Mouse (Mus musculus) kidney, adult 2 months (tissue): ENCODE data around the gene Grk3. TPM values are rescaled to one million over a fixed set of nuclear protein-coding genes. Genes with fewer than 3 reads are reported as not detected.
A peak's percentile ranks its signal among the peaks of the same experiment; 100 is the strongest.

Experiments
- DNase-seq: peaks from one replicate; pipeline ENCODE4 v3.0.0; 2021
- H3K27ac ChIP-seq: fragments of 200-500 bp; 2 replicates; pipeline ENCODE4 v1.5.1; 2012; ENCODE audit warnings: low read depth, low read length, control low read depth, inconsistent platforms; ENCODE audit not compliant: insufficient read depth
- H3K27me3 ChIP-seq: fragments of 200-500 bp; replicated peaks from 2 replicates; pipeline ENCODE4 v1.6.1; 2012; ENCODE audit warnings: mild to moderate bottlenecking, moderate library complexity, low read length, inconsistent platforms; ENCODE audit not compliant: control insufficient read depth, insufficient read depth
- H3K36me3 ChIP-seq: fragments of 200-500 bp; 2 replicates; pipeline ENCODE4 v1.6.1; 2012; ENCODE audit warnings: mild to moderate bottlenecking, moderate library complexity, low read length, inconsistent platforms; ENCODE audit not compliant: control insufficient read depth, insufficient read depth
- H3K4me1 ChIP-seq: fragments of 200-500 bp; 2 replicates; pipeline ENCODE4 v1.6.1; 2011; ENCODE audit warnings: low read length; ENCODE audit not compliant: control insufficient read depth, insufficient read depth
- H3K4me3 ChIP-seq: fragments of 200-500 bp; 2 replicates; pipeline ENCODE4 v1.5.1; 2011; ENCODE audit warnings: mild to moderate bottlenecking, low read depth, low read length, control low read depth; ENCODE audit not compliant: insufficient read depth
- CTCF ChIP-seq: fragments of 200-500 bp; conservative IDR thresholded peaks from 2 replicates; pipeline ENCODE4 v1.5.1; 2011; ENCODE audit warnings: low read depth, mild to moderate bottlenecking, control low read depth, low read length, moderate library complexity, mixed read lengths; ENCODE audit not compliant: insufficient read depth, insufficient read length
- POLR2A ChIP-seq: fragments of 200-500 bp; IDR thresholded peaks from one replicate; pipeline ENCODE4 v1.6.1; 2011; ENCODE audit warnings: low read depth, low read length, control low read depth
- WGBS: fragments of 180-500 bp; shearing (Covaris S2); methylation state at CpG from one replicate; pipeline ENCODE4 v1.1.7; 2018; 5-methylcytosine and 5-hydroxymethylcytosine counted together
- polyA plus RNA-seq: library from polyadenylated mRNA; depleted of rRNA; stranded (reverse); fragments of >200 nt; gene quantifications from 2 replicates; pipeline ENCODE4 v1.2.3, GENCODE M21; 2012

Gene Grk3
- polyA plus RNA-seq, 1 experiment: 5.9 TPM

DNA sequence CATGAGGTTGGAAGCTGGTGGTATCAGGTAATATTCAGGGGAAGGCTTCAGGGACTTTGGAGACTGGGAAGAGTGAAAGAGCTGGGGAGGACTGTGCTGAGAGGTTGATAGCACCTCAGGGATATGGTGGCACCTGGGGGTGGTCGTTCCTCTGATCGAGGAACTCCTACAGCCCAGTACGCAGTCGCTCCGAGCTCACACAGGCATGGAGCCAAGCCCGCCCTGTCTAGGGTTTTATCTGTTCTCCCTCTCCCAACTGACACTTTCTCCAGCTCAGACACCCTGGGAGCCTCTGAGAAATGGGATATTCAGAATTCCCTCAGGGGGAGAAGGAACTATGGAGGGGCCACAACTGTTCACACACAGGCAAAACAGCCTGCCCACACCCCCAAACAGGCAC, 25.2 kb upstream of the Grk3 start:
- DNase-seq: no peak
- no peaks in the 10 kb centered on the region for H3K4me1 ChIP-seq

DNA sequence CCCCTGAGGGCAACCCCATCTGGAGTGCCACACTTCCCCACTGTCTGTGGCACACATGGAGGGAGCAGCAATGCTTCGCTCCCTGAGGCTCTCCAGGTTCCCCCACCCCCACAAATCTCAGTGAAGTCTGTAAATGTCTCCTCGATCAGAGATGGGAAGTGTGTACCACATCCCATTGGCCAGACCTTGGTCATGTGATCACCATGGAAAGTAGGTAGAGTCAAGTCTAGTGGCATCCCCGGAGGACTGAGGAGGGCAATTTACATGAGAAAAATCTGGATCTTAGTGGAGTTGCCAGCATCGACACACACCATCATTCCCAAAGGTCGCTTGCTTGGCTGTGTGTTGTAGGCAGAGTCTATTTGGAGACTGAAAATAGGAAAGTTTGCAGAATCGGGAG, 23.0 kb upstream of the Grk3 start:
- 85% methylated on average over 6 of the region's 6 CpGs for whole genome bisulfite sequencing

More for the DNA sequence above, 25.2 kb upstream of the Grk3 start:
- Histone ChIP-seq H3K27me3 (no peaks in the 10 kb centered on the region), H3K4me3 (no peak overlapping the region), H3K27ac (no peak overlapping the region), H3K36me3 (no peaks in the 10 kb centered on the region)
- 67% methylated on average over 6 of the region's 6 CpGs for WGBS
- TF ChIP-seq CTCF (no peak), POLR2A (no peak)

DNA sequence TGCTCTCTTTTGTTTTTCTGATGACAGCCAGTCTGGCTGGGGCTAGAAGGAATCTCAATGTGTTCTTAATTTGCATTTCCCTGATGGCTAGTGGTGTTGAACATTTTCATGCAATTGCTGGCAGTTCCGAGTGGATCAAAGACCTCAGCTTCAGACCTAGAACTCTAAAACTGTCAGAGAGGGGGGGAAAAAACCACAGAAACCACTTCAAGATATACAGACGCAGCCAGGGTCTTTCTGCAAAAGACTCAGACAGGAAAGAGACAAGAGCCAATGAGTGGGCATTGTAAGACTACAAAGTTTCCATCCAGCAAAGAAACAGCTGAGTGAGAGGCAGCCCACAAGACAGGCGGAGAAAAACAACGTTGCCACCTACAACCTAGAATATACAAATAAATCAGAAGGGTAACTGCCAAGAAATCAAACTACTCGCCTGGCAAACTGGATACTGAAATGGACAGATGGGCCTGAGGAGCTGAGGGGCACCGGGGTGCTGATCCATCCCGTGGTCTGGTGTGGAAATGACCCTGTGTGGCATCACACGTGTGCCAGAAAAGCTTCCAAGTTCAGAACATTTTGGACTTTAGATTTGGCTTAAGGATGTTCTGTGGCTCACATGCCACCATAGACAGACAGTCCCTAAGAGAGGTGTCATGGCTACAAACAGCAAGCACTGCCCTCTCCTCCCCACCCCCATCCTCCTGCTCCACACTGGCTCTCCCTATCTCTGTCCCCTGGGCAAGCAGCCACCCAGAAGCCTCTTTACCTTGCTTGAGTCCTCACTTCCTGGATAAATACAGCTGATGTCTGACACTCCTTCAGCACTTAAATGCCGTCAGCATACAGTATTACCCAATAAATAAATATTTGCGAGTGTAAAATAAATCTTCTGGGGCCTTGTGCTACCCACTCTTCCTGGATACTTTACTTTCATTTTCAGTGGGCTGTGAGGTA, 19.8 kb upstream of the Grk3 start:
- 55% methylated on average over 10 of the region's 10 CpGs for WGBS
- Histone ChIP-seq H3K27ac (no peak overlapping the region), H3K4me1 (no peaks in the 10 kb centered on the region), H3K36me3 (no peaks in the 10 kb centered on the region), H3K4me3 (no peak overlapping the region), H3K27me3 (no peaks in the 10 kb centered on the region)
- TF ChIP-seq POLR2A: no peak
- TF ChIP-seq CTCF: no peak
- no peak for DNase-seq

More for the DNA sequence above, 23.0 kb upstream of the Grk3 start:
- Histone ChIP-seq H3K27ac (no peak overlapping the region), H3K4me1 (no peaks in the 10 kb centered on the region), H3K27me3 (no peaks in the 10 kb centered on the region), H3K4me3 (no peak overlapping the region), H3K36me3 (no peaks in the 10 kb centered on the region)
- TF ChIP-seq CTCF: no peak
- no peak for TF ChIP-seq POLR2A
- DNase-seq: no peak

DNA sequence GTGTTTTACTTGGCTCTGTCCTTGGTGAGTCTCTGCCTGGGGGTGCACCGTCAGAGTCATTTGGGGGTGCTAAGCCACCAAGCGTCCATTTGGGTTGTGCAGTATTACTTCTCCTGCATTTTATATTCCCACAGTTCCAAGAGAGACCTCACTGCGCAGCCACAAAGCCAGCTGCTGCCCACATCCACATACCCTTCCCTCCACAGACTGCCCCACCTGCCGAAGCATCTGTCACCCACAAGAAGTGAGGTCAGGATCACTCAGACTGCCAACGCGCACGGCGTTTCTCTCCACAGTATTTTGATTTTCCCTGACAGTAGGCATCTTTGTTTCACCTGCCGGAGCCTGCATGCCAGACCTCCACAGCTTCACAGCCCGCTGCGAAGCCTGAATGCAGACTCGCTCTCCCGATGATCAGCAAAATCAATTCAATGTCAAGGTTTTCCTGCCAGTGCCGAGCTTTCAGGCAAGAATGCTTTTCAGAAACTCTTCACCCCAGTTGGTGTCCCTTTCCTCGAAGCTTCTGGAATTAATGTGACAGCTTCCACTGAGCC, 15.7 kb upstream of the Grk3 start:
- no peak overlapping the region for H3K27ac ChIP-seq
- 61% methylated on average over 15 of the region's 15 CpGs for WGBS
- TF ChIP-seq CTCF: no peak
- TF ChIP-seq POLR2A: no peak
- no peaks in the 10 kb centered on the region for H3K4me1 ChIP-seq
- H3K4me3 ChIP-seq: no peak overlapping the region
- DNase-seq: no peak
- no peaks in the 10 kb centered on the region for H3K36me3 ChIP-seq
- H3K27me3 ChIP-seq: no peaks in the 10 kb centered on the region

DNA sequence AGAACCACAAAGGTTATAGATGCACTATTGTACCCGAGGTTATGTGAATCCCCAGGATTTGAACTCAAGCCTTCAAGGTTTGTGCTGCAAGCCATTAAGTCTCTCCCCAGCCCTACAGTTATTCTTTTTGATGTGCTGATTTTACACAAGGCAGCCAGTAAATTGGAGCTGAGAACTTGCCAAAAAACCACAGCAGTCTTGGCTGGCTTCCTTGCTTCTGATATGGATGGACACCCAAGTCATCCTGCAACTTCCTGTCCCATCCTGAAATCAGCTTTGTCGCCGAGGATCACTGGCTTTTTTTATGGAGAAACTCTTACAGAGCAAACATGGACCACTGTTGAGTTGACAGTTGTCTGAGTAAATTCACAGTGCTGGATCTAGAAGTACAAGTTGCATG, 14.5 kb upstream of the Grk3 start:
- DNase-seq: peak; percentile 15
- WGBS: 54% methylated on average over 3 of the region's 3 CpGs
- Histone ChIP-seq H3K27me3 (no peaks in the 10 kb centered on the region), H3K27ac (no peak overlapping the region), H3K36me3 (no peaks in the 10 kb centered on the region), H3K4me1 (no peaks in the 10 kb centered on the region), H3K4me3 (no peak overlapping the region)
- TF ChIP-seq POLR2A (no peak), CTCF (no peak)

DNA sequence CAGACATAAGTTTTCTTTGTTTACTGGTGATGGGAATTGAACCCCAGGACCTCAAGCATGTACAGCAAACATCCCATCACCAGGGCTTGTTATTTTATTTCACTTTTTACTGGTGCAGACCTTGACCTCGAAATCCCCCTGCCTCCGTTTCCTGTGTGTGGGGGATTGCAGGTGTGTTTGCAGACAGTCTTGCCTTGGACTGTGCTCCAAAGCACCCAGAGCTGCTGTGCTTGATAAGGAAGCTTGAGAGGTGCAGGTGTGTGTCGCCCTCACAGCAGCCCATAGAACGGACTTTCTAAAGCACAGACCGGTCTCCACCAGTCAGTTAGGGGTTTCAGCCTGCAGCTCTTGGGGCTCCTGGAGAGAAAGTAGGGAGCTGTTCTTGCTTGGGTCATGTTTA, 11.1 kb upstream of the Grk3 start:
- Histone ChIP-seq H3K4me1 (0 out of 2 replicates have a peak, but pooled peaks cover 5% of the 10 kb centered on the region), H3K4me3 (no peak overlapping the region), H3K27ac (no peak overlapping the region), H3K27me3 (no peaks in the 10 kb centered on the region), H3K36me3 (no peaks in the 10 kb centered on the region)
- no peak for TF ChIP-seq POLR2A
- TF ChIP-seq CTCF: no peak
- no peak for DNase-seq
- 85% methylated on average over 5 of the region's 5 CpGs for WGBS

DNA sequence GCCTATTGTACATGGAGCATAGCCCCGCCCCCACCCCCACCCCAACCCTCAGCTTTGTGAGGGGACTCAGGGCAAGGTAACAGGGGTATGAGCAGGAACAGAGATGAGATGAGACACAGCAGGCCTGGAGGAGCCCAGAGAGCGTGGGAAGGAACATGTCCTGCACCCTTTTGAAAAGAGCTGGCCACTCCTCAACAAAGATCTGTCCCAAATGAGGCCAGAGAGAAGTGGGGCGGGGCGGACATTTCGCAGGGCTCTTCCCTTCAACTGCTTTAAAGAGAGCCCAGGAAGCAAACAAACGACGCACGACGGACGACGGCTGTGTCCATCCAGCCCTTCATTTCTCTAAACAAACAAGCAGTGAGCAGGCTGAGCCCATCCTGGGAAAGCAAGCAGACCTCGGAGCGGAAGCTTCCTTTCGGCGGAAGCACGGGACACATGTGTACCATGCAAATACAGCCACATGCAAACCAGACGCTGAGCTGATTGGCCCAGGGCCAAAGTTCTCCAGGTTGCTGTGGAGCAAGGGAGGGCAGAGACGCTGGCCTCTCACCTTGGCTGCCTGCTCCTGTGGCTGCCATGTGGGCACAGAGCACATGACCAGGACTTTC, 8.7 kb upstream of the Grk3 start:
- H3K4me1 ChIP-seq: 0 out of 2 replicates have a peak, but pooled peaks cover 5% of the 10 kb centered on the region
- H3K4me3 ChIP-seq: no peak overlapping the region
- H3K36me3 ChIP-seq: no peaks in the 10 kb centered on the region
- peak; percentile 64 for DNase-seq
- H3K27ac ChIP-seq: no peak overlapping the region
- H3K27me3 ChIP-seq: no peaks in the 10 kb centered on the region
- 21% methylated on average over 18 of the region's 18 CpGs for WGBS
- TF ChIP-seq POLR2A (no peak), CTCF (no peak)
